Mouse (Mus musculus): ENCODE data around the gene Oxgr1. TPM values are rescaled to one million over a fixed set of nuclear protein-coding genes. Genes with fewer than 3 reads are reported as not detected.

Gene Oxgr1
- polyA plus RNA-seq, 1 experiment: not detected

- Histone ChIP-seq H3K9ac (ENCODE audit: low read depth, poor library complexity, severe bottlenecking) (no peak overlapping the region), H3K9me3 (replicated peaks; ENCODE audit: control insufficient read depth, insufficient read depth, low read length, poor library complexity, severe bottlenecking) (no peaks in the 10 kb centered on the region; the same call in 1 of the 2 replicates), H3K4me3 (ENCODE audit: low read depth, low read length) (no peak overlapping the region), H3K4me1 (ENCODE audit: control insufficient read depth, insufficient read depth, low read length) (no peaks in the 10 kb centered on the region), H3K27ac (ENCODE audit: insufficient read depth, low read length) (no peak overlapping the region), H3K27me3 (ENCODE audit: control insufficient read depth, insufficient read depth, low read length, poor library complexity, severe bottlenecking) (no peaks in the 10 kb centered on the region), H3K36me3 (ENCODE audit: control insufficient read depth, insufficient read depth, low read length, poor library complexity, severe bottlenecking) (no peaks in the 10 kb centered on the region)
- no peak for TF ChIP-seq CTCF (IDR thresholded peaks at IDR 0.05; ENCODE audit: low read depth, low read length)
- no peak for TF ChIP-seq POLR2A (IDR thresholded peaks at IDR 0.05; ENCODE audit: insufficient read depth, low read length)
- no peak for TF ChIP-seq EP300 (IDR thresholded peaks at IDR 0.05; ENCODE audit: insufficient read depth, low read depth, low read length)
These were observed 34.0 kb upstream of the Oxgr1 start for GRCm38 (mm10) chr14:120076192-120076591.

GRCm38 (mm10) chr14:120075746-120076145 is 33.5 kb upstream of the Oxgr1 start:
- Histone ChIP-seq H3K27ac (ENCODE audit: insufficient read depth, low read length) (no peak overlapping the region), H3K9me3 (replicated peaks; ENCODE audit: control insufficient read depth, insufficient read depth, low read length, poor library complexity, severe bottlenecking) (no peaks in the 10 kb centered on the region; the same call in 1 of the 2 replicates), H3K27me3 (ENCODE audit: control insufficient read depth, insufficient read depth, low read length, poor library complexity, severe bottlenecking) (no peaks in the 10 kb centered on the region), H3K36me3 (ENCODE audit: control insufficient read depth, insufficient read depth, low read length, poor library complexity, severe bottlenecking) (no peaks in the 10 kb centered on the region), H3K4me3 (ENCODE audit: low read depth, low read length) (no peak overlapping the region), H3K9ac (ENCODE audit: low read depth, poor library complexity, severe bottlenecking) (no peak overlapping the region), H3K4me1 (ENCODE audit: control insufficient read depth, insufficient read depth, low read length) (no peaks in the 10 kb centered on the region)
- TF ChIP-seq POLR2A (IDR thresholded peaks at IDR 0.05; ENCODE audit: insufficient read depth, low read length): no peak
- TF ChIP-seq CTCF (IDR thresholded peaks at IDR 0.05; ENCODE audit: low read depth, low read length): no peak
- TF ChIP-seq EP300 (IDR thresholded peaks at IDR 0.05; ENCODE audit: insufficient read depth, low read depth, low read length): no peak

GRCm38 (mm10) chr14:120074231-120074630 is 32.0 kb upstream of the Oxgr1 start:
- no peaks in the 10 kb centered on the region for H3K36me3 ChIP-seq (ENCODE audit: control insufficient read depth, insufficient read depth, low read length, poor library complexity, severe bottlenecking)
- no peaks in the 10 kb centered on the region for H3K27me3 ChIP-seq (ENCODE audit: control insufficient read depth, insufficient read depth, low read length, poor library complexity, severe bottlenecking)
- no peak overlapping the region for H3K27ac ChIP-seq (ENCODE audit: insufficient read depth, low read length)
- no peak for TF ChIP-seq CTCF (IDR thresholded peaks at IDR 0.05; ENCODE audit: low read depth, low read length)
- TF ChIP-seq EP300 (IDR thresholded peaks at IDR 0.05; ENCODE audit: insufficient read depth, low read depth, low read length): no peak
- no peaks in the 10 kb centered on the region; the same call in 1 of the 2 replicates for H3K9me3 ChIP-seq (replicated peaks; ENCODE audit: control insufficient read depth, insufficient read depth, low read length, poor library complexity, severe bottlenecking)
- no peak overlapping the region for H3K4me3 ChIP-seq (ENCODE audit: low read depth, low read length)
- no peaks in the 10 kb centered on the region for H3K4me1 ChIP-seq (ENCODE audit: control insufficient read depth, insufficient read depth, low read length)
- H3K9ac ChIP-seq (ENCODE audit: low read depth, poor library complexity, severe bottlenecking): no peak overlapping the region

GRCm38 (mm10) chr14:120061096-120061495 is 18.9 kb upstream of the Oxgr1 start:
- Histone ChIP-seq H3K9ac (ENCODE audit: low read depth, poor library complexity, severe bottlenecking) (no peak overlapping the region), H3K27ac (ENCODE audit: insufficient read depth, low read length) (no peak overlapping the region), H3K9me3 (replicated peaks; ENCODE audit: control insufficient read depth, insufficient read depth, low read length, poor library complexity, severe bottlenecking) (no peaks in the 10 kb centered on the region), H3K27me3 (ENCODE audit: control insufficient read depth, insufficient read depth, low read length, poor library complexity, severe bottlenecking) (no peaks in the 10 kb centered on the region), H3K4me1 (ENCODE audit: control insufficient read depth, insufficient read depth, low read length) (no peaks in the 10 kb centered on the region), H3K4me3 (ENCODE audit: low read depth, low read length) (no peak overlapping the region), H3K36me3 (ENCODE audit: control insufficient read depth, insufficient read depth, low read length, poor library complexity, severe bottlenecking) (no peaks in the 10 kb centered on the region)
- TF ChIP-seq CTCF (IDR thresholded peaks at IDR 0.05; ENCODE audit: low read depth, low read length): peak; percentile 62
- no peak for TF ChIP-seq EP300 (IDR thresholded peaks at IDR 0.05; ENCODE audit: insufficient read depth, low read depth, low read length)
- TF ChIP-seq POLR2A (IDR thresholded peaks at IDR 0.05; ENCODE audit: insufficient read depth, low read length): no peak

GRCm38 (mm10) chr14:120033454-120033853 is 8.8 kb downstream of the Oxgr1 start:
- peaks cover 2% of the 10 kb centered on the region for H3K4me1 ChIP-seq (ENCODE audit: control insufficient read depth, insufficient read depth, low read length)
- TF ChIP-seq CTCF (IDR thresholded peaks at IDR 0.05; ENCODE audit: low read depth, low read length): no peak
- no peak for TF ChIP-seq POLR2A (IDR thresholded peaks at IDR 0.05; ENCODE audit: insufficient read depth, low read length)
- TF ChIP-seq EP300 (IDR thresholded peaks at IDR 0.05; ENCODE audit: insufficient read depth, low read depth, low read length): no peak
- no peak overlapping the region for H3K9ac ChIP-seq (ENCODE audit: low read depth, poor library complexity, severe bottlenecking)
- no peak overlapping the region; the same call in 1 of the 2 replicates for H3K27ac ChIP-seq (ENCODE audit: insufficient read depth, low read length)
- no peaks in the 10 kb centered on the region for H3K9me3 ChIP-seq (replicated peaks; ENCODE audit: control insufficient read depth, insufficient read depth, low read length, poor library complexity, severe bottlenecking)
- H3K27me3 ChIP-seq (ENCODE audit: control insufficient read depth, insufficient read depth, low read length, poor library complexity, severe bottlenecking): no peaks in the 10 kb centered on the region
- no peaks in the 10 kb centered on the region for H3K36me3 ChIP-seq (ENCODE audit: control insufficient read depth, insufficient read depth, low read length, poor library complexity, severe bottlenecking)
- H3K4me3 ChIP-seq (ENCODE audit: low read depth, low read length): no peak overlapping the region

- H3K4me1 ChIP-seq (ENCODE audit: control insufficient read depth, insufficient read depth, low read length): no peaks in the 10 kb centered on the region
- no peaks in the 10 kb centered on the region for H3K36me3 ChIP-seq (ENCODE audit: control insufficient read depth, insufficient read depth, low read length, poor library complexity, severe bottlenecking)
- H3K9ac ChIP-seq (ENCODE audit: low read depth, poor library complexity, severe bottlenecking): no peak overlapping the region
- no peak for TF ChIP-seq EP300 (IDR thresholded peaks at IDR 0.05; ENCODE audit: insufficient read depth, low read depth, low read length)
- TF ChIP-seq POLR2A (IDR thresholded peaks at IDR 0.05; ENCODE audit: insufficient read depth, low read length): no peak
- TF ChIP-seq CTCF (IDR thresholded peaks at IDR 0.05; ENCODE audit: low read depth, low read length): no peak
- H3K27me3 ChIP-seq (ENCODE audit: control insufficient read depth, insufficient read depth, low read length, poor library complexity, severe bottlenecking): no peaks in the 10 kb centered on the region
- no peaks in the 10 kb centered on the region for H3K9me3 ChIP-seq (replicated peaks; ENCODE audit: control insufficient read depth, insufficient read depth, low read length, poor library complexity, severe bottlenecking)
- no peak overlapping the region for H3K4me3 ChIP-seq (ENCODE audit: low read depth, low read length)
- H3K27ac ChIP-seq (ENCODE audit: insufficient read depth, low read length): no peak overlapping the region
These were observed 22.3 kb downstream of the Oxgr1 start for GRCm38 (mm10) chr14:120019948-120020347.
